25 mouse cellular contexts compared by ENCODE assay signal in the genomic region with DNA sequence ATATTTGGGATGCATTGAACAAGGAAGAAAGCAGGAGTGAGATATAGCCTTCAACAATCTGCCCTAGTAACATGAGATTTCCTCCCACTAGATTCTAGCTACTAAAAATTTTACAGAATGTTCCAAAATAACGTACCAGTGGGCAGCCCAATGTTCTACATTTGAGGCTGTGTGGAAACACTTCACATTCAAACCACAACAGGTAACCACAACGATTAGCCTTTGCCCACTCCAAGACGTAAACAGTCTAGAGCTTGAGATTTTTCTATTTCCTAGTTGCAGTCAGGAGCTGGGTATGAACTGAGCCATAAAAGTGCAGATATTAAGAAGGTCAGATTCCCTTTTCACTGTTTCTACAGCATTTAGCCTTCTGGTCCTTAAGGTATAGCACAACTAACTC. TPM values are rescaled to one million over a fixed set of nuclear protein-coding genes. Genes with fewer than 3 reads are reported as not detected.
A peak's percentile ranks its signal among the peaks of the same experiment; 100 is the strongest.
DNase-seq lines count a peak whose midpoint lies in the region; ATAC-seq and TF ChIP-seq lines count a peak whose summit lies in the region.
"Had no signal": no experiment of that assay in that cellular context is flagged by ENCODE, and none has a peak within 500 bp of the region (broad histone marks: within the 10 kb centered on the region; RNA-seq: fewer than 3 reads in every experiment).

No protein-coding gene starts in this region.

- no peak overlapping the region for H3K4me3 ChIP-seq in kidney, adult 2 months (ENCODE audit: insufficient read depth, low read depth, low read length)
- H3K4me3 ChIP-seq: embryonic facial prominence, embryonic 12.5 days; erythroblast, embryonic 14.5 days; forebrain, embryonic 13.5 days; hindbrain, embryonic 15.5 days; liver, embryonic 13.5 days; neural tube, embryonic 12.5 days had no signal

- no peak for TF ChIP-seq CTCF in kidney, adult 2 months (conservative IDR thresholded peaks at IDR 0.05; ENCODE audit: insufficient read depth, insufficient read length, low read depth, low read length)

- TF ChIP-seq POLR2A in kidney, adult 2 months (IDR thresholded peaks at IDR 0.05; ENCODE audit: low read depth, low read length), result no peak

- H3K27me3 ChIP-seq in kidney, adult 2 months (replicated peaks; ENCODE audit: control insufficient read depth, insufficient read depth, low read length), result no peaks in the 10 kb centered on the region
- H3K27me3 ChIP-seq: embryonic facial prominence, embryonic 12.5 days; forebrain, embryonic 13.5 days; hindbrain, embryonic 15.5 days; liver, embryonic 13.5 days; neural tube, embryonic 12.5 days had no signal

- H3K27ac ChIP-seq in kidney, adult 2 months (ENCODE audit: insufficient read depth, low read depth, low read length), result 0 out of 2 replicates have a peak overlapping the region, but pooled peaks have one; percentile 31
- H3K27ac ChIP-seq: embryonic facial prominence, embryonic 12.5 days; forebrain, embryonic 13.5 days; hindbrain, embryonic 15.5 days; liver, embryonic 13.5 days; neural tube, embryonic 12.5 days had no signal

- no peaks in the 10 kb centered on the region for H3K36me3 ChIP-seq in kidney, adult 2 months (ENCODE audit: control insufficient read depth, insufficient read depth, low read length)
- H3K36me3 ChIP-seq: hindbrain, embryonic 15.5 days had no signal

- intact Hi-C loops in heart, postnatal 36 days (cut with DNase I), result no loop called here

- peak; percentile 23 for DNase-seq in heart, adult 11 months
- no peak for DNase-seq in heart, postnatal 36 days
- no peak for DNase-seq in kidney, adult 2 months
- no peak for DNase-seq in kidney, adult 8-10 months
- DNase-seq in telencephalon, adult 2 months (ENCODE audit: low read depth, low spot score), result peak; percentile 13
- DNase-seq in left cerebral cortex, adult 18-20 months (ENCODE audit: low spot score in 2 of 2), result no peak
- no peak for DNase-seq in cerebellum, postnatal 10 days
- DNase-seq: adrenal gland, postnatal 14 days; cerebellum, adult 9-11 months; heart, postnatal 4 days; kidney, postnatal 4 days; liver, embryonic 13.5 days; lung, adult 2 months; lung, postnatal 14 days; midbrain, embryonic 14.5 days; right cerebral cortex, postnatal 25 days; spleen, adult 18-20 months; thymus, postnatal 36 days had no signal

- 67% methylated on average over 3 of the region's 3 CpGs for WGBS in kidney, adult 2 months

- H3K4me1 ChIP-seq in kidney, adult 2 months (ENCODE audit: control insufficient read depth, insufficient read depth, low read length), result peaks cover 14% of the 10 kb centered on the region; the same call in 1 of the 2 replicates
- H3K4me1 ChIP-seq: embryonic facial prominence, embryonic 12.5 days; forebrain, embryonic 13.5 days; hindbrain, embryonic 15.5 days; neural tube, embryonic 12.5 days had no signal

- peak; percentile 46 for ATAC-seq in granulocyte monocyte progenitor cell, adult 5-6 weeks (replicated peaks; ENCODE audit: poor library complexity, severe bottlenecking)
- ATAC-seq: forebrain, embryonic 13.5 days; intestine, postnatal 0 days had no signal

RNA-seq across cellular contexts. Expression of gene Arid5b, which starts 56.5 kb away (rescaled TPM):
- total RNA-seq in heart, postnatal 36 days (2021), result 10 to 100 TPM; 23.2 to 33.8 TPM
- 7.7 and 8.6 TPM in 2 replicates for polyA plus RNA-seq in kidney, adult 2 months (2012; rRNA removed)
- total RNA-seq in granulocyte monocyte progenitor cell, adult 5-6 weeks (2014; fragmentation: Nextera tagmentation), result 28.4 and 33.7 TPM in 2 replicates
- 14.1 and 14.8 TPM in 2 replicates for total RNA-seq in granulocyte monocyte progenitor cell, adult 5-6 weeks (2017)
- 10 to 100 TPM; 32.3 to 35.0 TPM for total RNA-seq in left cerebral cortex, adult 18-20 months (2021)

Comparison
In these comparisons a context has a peak if more than half of its experiments do, and no peak if none do; other contexts are left out.
1. DNase-seq: peak in heart, adult 11 months (single experiment) and telencephalon, adult 2 months (single experiment); none in heart, postnatal 36 days (0 of 2), kidney, adult 2 months (single experiment), kidney, adult 8-10 months (0 of 2), left cerebral cortex, adult 18-20 months (0 of 2) and cerebellum, postnatal 10 days (0 of 2).